Comparison of ENCODE assay signal across 8 mouse cellular contexts in the genomic region with DNA sequence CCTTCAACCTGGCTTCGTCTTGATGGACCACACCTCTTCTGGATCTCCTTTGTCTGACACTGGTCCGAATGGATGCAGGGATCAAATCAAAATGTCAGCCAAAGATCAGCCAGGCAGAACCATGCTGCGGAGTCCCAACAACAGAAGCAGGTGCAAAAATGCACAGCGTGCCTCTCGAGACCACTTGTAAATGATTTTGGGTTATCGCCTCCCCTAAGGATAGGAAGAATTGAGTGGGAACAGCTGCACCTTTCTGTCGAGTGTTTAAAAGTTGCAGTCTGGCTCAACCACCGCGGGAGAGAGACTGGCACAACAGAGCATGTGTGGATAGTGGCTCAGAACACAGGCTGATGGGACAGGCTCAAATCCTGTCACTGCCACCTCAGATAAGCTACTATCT.
DNase-seq lines count a peak whose midpoint lies in the region; ATAC-seq and TF ChIP-seq lines count a peak whose summit lies in the region.

No protein-coding gene starts in this region.

- ATAC-seq in lung, embryonic 16.5 days (ENCODE audit: low read depth), result peak; percentile 10; the same call in 1 of the 2 replicates
- no peak for ATAC-seq in limb, embryonic 15.5 days (ENCODE audit: insufficient number of reproducible peaks, low FRiP score, low TSS enrichment, low read depth)

- H3K36me3 ChIP-seq in lung, embryonic 16.5 days (ENCODE audit: control insufficient read depth, insufficient read depth, low read length), result no peaks in the 10 kb centered on the region
- no peaks in the 10 kb centered on the region; the same call in 1 of the 2 replicates for H3K36me3 ChIP-seq in limb, embryonic 15.5 days

- DNase-seq in embryo, embryonic 10 days (ENCODE audit: low spot score), result peak; percentile 21
- DNase-seq in embryo, embryonic 11 days, result no peak
- no peak for DNase-seq in lung, postnatal 10 days
- no peak for DNase-seq in thymus, adult 18-20 months
- DNase-seq in right cerebral cortex, postnatal 25 days, result no peak

- H3K4me1 ChIP-seq in lung, embryonic 16.5 days (replicated peaks; ENCODE audit: control insufficient read depth, insufficient read depth, low read length), result peaks cover 14% of the 10 kb centered on the region; the same call in 1 of the 2 replicates
- H3K4me1 ChIP-seq in limb, embryonic 15.5 days, result peaks cover 26% of the 10 kb centered on the region
- H3K4me1 ChIP-seq in olfactory bulb, adult 2 months (ENCODE audit: control insufficient read depth, insufficient read depth, low read length), result peaks cover 26% of the 10 kb centered on the region

- H3K4me3 ChIP-seq in lung, embryonic 16.5 days (ENCODE audit: low read length), result no peak overlapping the region
- no peak overlapping the region for H3K4me3 ChIP-seq in limb, embryonic 15.5 days
- H3K4me3 ChIP-seq in olfactory bulb, adult 2 months (ENCODE audit: insufficient read depth, low read depth, low read length), result peak overlapping the region; percentile 1; the same call in 1 of the 2 replicates

- H3K9me3 ChIP-seq in lung, embryonic 16.5 days (ENCODE audit: control insufficient read depth, low read length), result no peaks in the 10 kb centered on the region
- H3K9me3 ChIP-seq in limb, embryonic 15.5 days, result no peaks in the 10 kb centered on the region

- no peak for TF ChIP-seq CTCF in olfactory bulb, adult 2 months (IDR thresholded peaks at IDR 0.05; ENCODE audit: insufficient read depth, low read depth, low read length)

- peak overlapping the region; percentile 36 for H3K27ac ChIP-seq in lung, embryonic 16.5 days (ENCODE audit: low read length)
- peak overlapping the region; percentile 38 for H3K27ac ChIP-seq in limb, embryonic 15.5 days
- peak overlapping the region; percentile 92 for H3K27ac ChIP-seq in olfactory bulb, adult 2 months (ENCODE audit: insufficient read depth, low read depth, low read length)

- peak overlapping the region; percentile 7; the same call in 1 of the 2 replicates for H3K4me2 ChIP-seq in lung, embryonic 16.5 days (ENCODE audit: low read depth, low read length)
- H3K4me2 ChIP-seq in limb, embryonic 15.5 days, result 0 out of 2 replicates have a peak overlapping the region, but pooled peaks have one; percentile 5

- 45% methylated on average over 9 of the region's 9 CpGs for WGBS in lung, embryonic 16.5 days
- 39% methylated on average over 9 of the region's 9 CpGs for WGBS in limb, embryonic 15.5 days
- 11% methylated on average over 9 of the region's 9 CpGs for WGBS in olfactory bulb, adult 2 months

- H3K27me3 ChIP-seq in lung, embryonic 16.5 days (ENCODE audit: control insufficient read depth, insufficient read depth, low read depth, low read length), result no peaks in the 10 kb centered on the region
- H3K27me3 ChIP-seq in limb, embryonic 15.5 days, result no peaks in the 10 kb centered on the region

- H3K9ac ChIP-seq in lung, embryonic 16.5 days (ENCODE audit: low read length), result no peak overlapping the region
- no peak overlapping the region for H3K9ac ChIP-seq in limb, embryonic 15.5 days

- TF ChIP-seq POLR2A in olfactory bulb, adult 2 months (IDR thresholded peaks at IDR 0.05; ENCODE audit: insufficient read depth, low read depth, low read length), result no peak

Comparison
In these comparisons a context has a peak if more than half of its experiments do, and no peak if none do; other contexts are left out.
1. H3K27ac ChIP-seq: peak in every context shown above with its lines; median percentile 92 in olfactory bulb, adult 2 months; 38 in limb, embryonic 15.5 days; 36 in lung, embryonic 16.5 days.